Mouse (Mus musculus): Measurements from ENCODE around the gene Sgk2. TPM values are rescaled to one million over a fixed set of nuclear protein-coding genes. Genes with fewer than 3 reads are reported as not detected.
"Not testable (repeated sequence)": the region's sequence is repeated elsewhere in the genome, so short reads cannot be mapped to it uniquely, and the experiment has no call there.

Sgk2 gene
- total RNA-seq, 2 experiments from 2014 or later, result 1.3 TPM; not detected in 1

DNA sequence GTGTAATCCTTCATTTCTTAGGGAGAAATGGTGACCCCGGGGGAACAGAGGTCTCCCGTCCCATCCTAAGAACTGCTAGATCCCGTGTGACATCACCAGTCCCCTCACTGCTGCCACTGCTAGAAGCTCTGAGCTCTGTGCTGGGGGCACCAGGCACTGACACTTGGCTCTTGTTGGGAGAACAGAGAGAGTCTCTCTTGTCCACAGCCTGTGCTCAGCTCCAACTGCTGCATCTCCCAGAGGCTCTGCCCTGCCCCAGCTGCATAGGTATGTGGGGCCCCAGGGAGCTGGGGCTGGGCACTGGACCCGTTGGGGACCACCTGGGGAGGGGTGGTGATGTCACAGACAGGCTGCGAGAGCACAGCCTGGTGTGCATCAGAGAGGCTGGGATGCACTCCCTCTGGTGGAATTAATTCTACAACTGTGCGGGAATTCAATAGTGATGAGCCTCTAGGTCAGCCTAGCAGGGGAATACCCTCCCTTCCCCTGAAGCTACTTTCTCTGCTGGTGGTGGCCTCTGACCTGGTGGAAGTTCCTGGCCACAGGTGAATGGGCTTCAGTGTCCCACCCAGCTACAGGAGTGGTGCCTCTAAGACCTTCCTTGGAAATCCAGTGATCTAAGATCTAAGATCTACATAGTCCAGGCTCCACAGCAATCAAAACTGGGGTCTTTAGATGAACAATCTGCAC, 4.4 kb downstream of the Sgk2 start:
- no peak for DNase-seq

DNA sequence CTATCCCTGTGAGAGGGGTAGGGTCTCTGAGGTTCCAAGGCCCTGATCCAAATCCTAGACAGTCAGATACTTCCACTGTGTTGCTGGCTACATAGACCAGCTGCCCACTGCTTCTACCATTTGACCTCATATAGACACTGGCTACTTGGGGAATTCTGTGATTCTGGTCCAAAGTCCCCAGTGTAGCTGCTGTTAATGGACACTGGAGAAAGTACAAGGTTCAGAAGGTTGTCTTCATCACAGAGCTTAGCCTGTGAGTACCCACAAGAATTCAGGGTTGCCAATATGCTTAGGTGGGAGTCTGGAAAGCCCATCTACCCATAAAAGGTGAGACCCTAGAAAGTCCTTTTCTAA, 4.9 kb downstream of the Sgk2 start:
- no peak for DNase-seq

DNA sequence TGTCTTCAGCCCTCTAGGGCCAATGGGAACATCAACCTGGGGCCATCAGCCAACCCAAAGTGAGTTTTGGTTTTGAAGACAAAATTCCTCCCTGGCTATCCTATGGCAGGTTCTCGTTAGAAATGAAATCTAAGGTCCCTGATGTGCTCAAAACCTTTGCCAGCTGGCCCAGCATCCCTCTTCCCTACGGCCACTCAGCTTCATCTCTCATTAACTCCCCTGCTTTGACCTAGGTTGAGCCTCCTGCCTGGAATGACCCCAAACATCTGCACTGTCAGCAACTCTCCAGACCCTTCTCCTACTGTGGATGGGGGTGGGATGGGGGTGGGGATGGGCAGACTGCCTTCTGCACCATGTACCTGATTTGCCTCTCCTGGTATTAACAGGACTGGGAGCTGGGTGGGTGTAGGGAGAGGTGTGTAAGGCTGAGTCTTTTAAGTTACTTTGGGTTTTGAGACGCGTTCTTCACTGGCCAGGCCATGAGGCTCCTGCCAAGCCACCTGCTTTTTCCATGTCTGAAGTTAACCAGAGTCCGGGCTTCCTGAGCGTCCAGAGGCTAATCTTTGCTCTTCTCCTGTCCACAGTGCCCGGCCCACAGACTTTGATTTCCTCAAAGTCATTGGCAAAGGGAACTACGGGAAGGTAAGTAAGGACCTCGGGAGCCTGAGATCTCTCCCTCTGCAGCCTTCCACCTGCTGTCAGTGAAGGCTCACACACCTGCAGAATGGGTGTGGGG, 6.9 kb downstream of the Sgk2 start:
- DNase-seq, result no peak

DNA sequence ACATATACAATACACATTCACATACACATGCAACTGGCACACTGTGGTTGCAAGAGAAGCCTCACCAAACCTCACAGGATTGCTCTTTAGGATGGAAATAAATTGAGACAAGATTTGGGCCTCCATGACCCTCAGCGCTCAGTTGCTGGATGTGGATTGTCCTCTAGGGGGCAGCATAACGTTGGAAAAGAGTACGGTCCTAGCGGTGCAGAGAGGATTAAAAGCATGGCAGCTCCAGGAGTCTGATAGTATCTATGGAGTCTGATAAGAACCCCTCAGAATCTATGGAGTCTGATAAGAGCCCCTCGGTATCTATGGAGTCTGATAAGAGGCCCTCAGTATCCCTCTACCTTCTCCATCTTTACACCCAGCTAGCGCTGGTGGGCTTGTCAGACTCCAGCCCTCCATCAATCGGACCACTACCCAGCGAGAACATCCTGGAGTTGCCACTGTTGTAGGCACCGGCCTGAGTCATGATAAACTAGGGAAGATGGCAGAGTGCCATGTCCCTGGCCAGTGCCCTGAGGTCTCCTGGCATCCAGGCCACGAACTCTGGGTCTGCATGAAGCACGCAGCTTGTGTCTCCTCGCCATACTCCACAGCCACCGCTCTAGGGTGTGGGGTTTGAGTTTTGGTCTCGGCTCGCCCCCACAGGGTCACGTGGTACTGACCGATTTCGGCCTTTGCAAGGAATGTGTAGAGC, 11.5 kb downstream of the Sgk2 start:
- peak; percentile 73 to 82 for DNase-seq

DNA sequence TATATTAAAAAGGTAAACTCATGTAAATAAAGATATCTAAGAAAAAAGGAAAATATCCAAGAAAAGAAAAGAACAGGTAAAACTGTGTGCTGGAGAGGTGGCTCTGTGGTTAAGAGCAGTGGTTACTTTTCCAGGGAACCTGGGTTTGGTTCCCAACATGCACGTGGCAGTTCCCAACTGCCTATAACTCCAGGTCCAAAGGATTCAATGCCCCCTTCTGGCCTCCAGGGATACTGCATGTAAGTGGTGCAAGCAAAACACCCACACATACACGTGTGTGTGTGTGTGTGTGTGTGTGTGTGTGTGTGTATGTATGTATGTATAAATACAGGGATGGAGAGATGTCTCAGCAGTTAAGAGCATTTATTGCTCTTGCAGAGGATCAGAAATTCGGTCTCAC, 12.6 kb downstream of the Sgk2 start:
- DNase-seq, result peak; percentile 68 to 70

DNA sequence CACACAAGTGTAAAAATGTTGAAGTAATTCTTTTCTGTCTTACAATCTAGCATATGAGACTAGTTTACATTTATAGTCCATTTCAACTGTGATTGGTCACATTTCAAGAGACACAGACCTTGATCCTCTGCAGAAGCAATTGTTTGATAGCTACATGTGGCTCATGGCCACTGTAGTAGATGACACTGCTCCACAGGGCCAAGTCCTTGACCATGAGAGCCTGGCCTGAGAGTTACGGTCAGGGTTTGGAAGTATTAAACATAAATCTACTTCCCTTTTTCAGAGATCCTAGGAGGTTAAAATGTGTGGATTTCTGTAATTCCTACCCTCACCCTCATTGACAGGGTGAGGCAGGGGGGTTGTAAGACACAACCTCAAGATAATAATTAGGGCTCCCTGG, 13.9 kb downstream of the Sgk2 start:
- peak; percentile 41 to 69 for DNase-seq

DNA sequence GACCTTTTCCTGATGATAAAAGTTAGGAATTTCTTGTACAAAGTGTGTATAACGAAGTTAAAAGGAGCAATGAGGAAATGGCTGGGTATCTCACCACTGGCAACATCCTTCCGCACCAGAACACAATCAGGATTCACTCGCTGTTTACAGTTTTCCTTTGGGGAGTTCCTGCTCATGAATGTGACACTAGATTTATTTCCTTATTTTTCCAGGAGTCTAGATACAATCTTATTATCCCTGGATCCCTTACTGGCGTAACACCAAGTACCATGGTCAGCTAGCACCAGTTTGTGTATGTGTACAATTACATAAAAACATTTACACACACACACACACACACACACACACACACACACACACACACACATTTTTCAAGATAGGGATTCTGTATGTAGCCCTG, 20.2 kb downstream of the Sgk2 start:
- DNase-seq, result no peak

DNA sequence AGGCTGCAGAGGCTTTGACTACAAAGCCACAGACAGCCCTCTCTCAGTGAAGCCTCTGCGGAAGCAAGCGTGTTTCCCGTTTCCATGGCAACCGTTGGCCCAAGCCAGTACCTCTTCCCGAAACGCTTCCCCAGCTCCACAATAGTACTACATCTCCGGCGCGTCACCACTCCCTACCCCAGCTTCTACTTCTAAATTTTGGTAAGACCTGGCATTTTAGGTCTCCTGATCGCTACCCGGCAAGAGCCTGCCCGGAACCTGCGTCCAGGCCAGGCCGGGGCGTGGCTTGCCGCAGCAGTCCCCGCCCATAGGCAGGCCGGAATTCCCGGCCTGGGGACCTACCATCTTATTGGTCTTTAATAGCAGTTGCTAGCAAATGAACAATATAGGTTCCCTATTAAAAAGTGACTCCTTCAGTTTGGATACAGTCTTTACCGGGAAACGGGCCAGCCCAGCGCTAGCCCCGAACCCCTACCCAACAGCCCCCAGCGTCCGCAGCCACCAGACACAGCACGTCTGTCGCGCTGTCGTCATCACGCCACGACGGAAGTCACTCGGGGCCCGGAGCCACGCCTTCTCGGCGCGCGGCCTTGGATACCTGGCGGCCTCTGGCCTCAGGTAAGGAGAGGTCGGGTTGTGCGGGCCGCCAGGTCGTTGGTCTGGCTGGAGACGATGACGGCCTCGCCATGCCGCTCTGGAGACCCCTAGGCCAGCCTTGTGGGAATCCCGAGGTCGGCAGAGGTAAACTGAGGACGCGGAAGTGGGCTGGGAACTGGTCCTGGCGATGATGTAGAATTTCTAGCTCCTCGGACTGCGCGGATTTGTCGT, 30.0 kb downstream of the Sgk2 start, which contains the start of gene Ift52:
Gene Ift52 (plus strand): TSS at position 439 of the 828 bp plus-strand sequence.
- DNase-seq, result peak; percentile 92 to 93

DNA sequence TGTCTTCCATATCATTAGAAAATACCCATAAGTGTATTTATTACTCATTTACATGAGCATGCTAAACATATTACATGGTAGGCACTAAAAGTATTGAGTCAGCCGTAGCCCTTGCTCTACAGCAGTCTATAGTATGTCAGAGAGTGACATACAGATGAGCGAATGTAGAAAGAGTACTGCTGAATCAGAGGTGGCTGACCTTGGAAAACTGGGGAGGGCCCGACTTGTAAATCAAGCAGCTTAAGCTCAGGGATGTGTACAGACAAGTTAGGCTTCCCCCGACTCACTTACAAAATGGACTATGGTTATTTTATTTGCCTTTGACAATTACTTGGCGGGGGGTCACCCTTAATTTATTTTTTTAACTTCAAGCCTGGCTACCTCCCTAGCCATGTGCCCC, 44.2 kb downstream of the Sgk2 start:
- peak in 1 of 2 experiments; percentile 28 for DNase-seq

DNA sequence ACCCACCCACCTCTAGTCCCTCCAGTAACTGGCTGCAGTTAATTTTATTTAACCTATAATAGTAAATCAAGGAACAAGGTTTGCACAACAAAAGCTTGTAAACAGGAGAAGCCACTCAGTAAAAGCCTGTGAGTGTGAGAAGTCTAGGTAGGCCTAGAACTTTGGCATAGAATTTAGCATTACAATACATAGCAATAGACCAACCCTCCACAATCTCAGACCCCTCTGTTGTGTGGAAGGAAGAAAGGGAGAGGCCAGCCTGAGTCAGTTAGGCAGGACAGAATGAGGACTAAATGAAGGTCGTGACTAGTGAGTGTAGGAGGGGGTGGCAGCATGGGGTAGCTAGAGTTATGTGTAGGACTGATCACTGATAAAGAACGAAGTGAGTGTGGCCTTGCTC, 44.6 kb downstream of the Sgk2 start:
- DNase-seq, result no peak

DNA sequence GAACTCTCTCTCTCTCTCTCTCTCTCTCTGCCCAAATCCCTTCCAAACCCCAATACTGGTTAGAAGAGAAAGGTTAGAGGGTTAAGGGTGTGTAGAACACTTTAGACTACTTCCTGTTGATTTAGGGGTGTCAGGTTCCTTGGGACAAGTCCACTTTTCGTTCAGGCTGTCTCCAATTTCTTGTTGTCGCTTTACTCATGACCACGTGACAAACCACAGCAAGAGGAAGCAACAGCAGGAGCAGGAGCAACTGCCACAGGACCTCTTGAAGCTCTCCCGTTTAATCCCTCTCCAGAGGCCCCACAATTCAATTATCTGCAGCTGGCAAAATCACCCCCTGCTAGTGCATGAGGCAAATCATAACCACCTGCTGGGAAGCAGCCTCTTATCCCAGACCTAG, 45.5 kb downstream of the Sgk2 start:
- DNase-seq, result no peak

DNA sequence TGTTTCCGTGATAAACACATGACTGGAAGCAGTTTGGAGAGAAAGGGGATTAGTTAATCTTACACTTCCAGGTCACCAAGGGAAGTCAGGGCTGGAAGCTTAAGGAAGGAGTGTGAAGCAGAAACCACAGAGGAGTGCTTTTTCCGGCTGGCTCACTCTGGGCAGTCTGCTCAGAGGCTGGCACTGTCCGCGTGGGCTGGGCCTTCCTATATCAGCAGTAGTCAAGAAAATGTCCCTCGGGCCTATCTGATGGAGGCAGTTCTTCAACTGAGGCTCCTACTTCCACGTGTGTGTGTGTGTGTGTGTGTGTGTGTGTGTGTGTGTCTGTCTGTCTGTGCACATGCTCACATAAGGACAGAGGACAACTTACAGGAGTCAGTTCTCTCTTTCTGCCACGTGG, 52.8 kb downstream of the Sgk2 start:
- no peak for DNase-seq

DNA sequence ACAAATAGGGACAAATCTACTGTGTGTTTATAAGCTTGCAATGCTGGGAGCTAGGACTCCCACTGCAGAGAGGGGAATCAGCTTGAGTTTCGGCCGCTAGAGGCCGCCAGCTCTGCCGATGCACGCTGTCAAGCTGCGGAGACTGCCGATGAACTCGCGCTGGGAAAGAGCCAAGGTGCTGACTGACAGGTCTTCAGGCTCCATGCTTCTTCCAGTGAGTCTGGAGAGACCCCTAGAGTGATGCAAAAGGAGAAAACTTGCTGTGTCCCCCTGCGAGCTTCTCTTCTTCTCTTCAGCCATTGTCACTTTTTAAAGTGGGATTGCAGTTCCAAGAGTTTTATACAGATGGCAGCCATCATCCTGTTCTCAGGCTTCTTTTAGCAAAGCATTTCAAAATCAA, 61.0 kb downstream of the Sgk2 start:
- DNase-seq, result peak; percentile 81 to 88

DNA sequence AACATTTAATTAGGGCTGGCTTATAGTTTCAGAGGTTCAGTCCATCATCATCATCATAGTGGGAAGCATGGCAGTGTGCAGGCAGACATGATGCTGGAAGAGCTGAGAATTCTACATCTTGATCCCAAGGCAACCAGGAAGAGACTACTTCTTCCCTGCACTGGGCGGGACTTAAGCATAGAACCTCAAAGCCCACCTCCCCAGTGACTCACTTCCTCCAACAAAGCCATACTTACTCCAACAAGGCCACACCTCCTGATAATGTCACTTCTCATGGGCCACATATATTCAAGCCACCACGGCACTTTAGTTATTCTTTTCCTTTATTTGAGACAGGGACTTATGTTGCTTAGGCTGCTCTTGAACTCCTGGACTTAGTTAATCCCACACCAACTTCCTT, 62.0 kb downstream of the Sgk2 start:
- DNase-seq, result no peak

DNA sequence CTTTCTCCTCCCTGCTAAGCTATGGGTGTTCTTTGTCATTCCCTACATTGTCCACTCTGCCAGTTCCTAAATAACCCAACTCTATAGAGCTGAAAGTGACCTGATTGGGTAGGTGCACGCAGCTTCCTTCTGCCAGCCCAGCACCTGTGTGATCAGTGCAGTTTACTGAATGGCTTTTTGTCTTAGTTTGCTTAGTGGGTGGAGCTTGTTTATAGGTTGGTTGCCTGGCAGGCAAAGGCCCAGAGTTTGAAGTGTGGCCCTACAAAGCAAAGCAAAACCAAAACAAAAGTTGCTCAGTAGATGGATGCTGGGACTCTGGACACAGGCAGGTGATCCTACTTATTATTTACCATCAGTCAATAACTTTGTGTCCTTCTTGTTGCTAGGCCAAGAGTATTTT, 64.6 kb downstream of the Sgk2 start:
- no peak for DNase-seq

DNA sequence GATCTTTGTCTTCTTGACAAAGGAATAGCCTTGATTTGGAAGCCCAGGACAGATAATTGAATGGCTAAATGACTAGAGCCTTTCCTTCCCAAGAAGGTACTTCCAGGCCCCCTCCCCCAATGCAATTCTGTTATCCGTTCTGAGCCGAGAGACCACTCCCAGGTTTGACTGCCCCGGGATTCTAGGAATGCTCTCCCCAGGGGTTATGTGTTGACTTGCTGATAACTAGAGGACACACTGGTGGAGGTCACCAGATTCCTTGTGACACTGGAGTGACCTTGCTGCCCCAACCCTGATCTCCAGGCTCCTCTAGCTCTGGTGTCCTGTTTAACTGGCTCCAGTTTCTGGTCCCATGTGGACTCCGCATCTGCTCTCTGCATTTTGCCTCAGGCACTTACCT, 65.0 kb downstream of the Sgk2 start:
- DNase-seq, result no peak

DNA sequence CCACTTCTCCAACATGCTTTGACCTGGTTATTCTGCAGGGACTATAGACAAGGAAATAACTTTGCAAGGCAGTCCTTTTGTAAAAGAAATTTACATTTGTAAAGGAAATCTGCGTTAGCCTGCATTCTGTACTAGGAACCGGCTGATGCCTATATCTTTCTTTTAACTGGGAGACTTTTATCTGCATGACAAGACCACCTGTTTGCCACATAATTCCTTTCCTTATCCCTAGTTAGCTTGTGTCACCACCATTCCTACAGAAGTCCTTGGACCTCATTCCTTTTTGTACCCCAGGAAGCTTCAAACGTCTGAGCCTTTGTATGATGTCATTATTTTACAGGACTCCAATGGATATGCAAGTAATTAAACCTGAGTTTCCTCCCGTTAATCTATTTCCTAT, 65.7 kb downstream of the Sgk2 start:
- DNase-seq, result no peak

DNA sequence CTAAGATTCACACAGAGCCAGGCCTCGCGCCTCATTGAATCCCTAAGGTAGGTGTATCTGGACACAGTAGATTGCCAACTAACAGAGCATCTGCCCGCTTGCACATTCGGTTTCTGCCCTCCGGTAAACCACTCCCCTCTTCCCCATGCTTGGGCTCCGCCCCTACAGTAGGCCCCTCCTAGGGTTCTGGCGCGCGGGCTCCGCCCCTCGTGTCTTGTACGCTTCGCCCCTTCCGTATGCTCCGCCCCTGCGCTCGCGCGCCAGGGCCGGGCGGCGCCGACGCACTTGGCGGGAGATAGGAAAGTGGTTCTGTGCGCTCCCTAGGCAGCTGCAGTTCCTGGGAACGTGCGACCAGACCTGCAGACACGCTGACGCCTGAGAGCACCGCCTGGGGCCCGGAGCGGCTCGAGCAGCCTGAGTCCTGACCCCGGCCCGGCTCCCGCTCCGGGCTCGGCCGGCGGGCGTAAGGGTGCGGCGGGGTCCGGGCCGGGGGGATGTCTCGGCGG, 67.3 kb downstream of the Sgk2 start, which contains the start of gene Mybl2:
Gene Mybl2 (plus strand): TSS at position 353 of the 506 bp plus-strand sequence.
- peak; percentile 97 for DNase-seq

DNA sequence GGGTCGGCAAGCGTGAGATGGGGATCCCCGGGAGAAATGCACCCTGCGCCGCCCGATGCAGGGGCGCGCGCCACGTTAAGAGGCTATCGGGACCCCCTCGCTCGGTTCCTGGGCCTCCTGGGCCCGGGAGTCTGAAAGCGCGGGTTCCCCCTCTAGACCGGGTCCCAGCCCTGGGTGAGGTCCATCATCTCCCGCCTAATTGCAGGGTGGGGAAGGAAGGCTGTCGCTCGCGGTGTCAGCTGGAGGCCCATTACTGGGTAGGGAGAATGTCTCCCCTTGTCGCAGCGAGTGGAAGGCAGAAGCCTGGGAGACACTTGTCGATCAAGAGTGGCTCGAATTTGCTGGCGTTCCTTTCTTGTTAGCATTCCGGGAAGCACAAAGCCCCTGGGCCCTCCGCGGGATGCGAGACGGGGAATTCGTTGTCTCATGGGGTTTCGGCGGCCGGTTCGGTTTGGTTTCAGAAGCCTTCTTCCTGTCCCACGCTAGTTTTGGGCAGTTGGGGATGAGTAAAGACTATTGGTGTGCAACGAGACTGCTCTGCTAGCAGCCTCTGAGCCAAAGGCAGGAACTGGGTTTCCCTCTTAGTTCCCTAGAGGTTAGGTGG, 67.9 kb downstream of the Sgk2 start:
- DNase-seq, result no peak

DNA sequence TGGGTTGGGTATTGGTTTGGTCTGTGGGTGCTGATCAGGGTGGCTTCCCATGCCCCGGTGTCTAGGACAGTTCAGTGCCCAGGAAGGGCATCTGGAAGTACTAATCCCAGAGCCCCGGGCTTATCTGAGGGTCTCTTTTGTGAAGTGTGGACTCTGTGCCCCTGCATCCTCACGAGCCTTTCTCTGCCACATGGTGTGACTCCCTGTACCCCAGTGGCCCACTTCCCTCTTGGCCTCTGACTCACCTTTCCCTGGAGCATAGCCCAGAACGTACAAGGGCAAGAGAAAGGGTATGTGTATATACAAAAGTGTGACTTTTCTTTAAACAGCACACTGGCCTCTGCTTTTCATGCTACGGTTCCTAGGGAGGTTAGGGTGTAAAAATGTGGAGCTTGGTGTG, 68.6 kb downstream of the Sgk2 start:
- DNase-seq, result peak; percentile 72 to 83

DNA sequence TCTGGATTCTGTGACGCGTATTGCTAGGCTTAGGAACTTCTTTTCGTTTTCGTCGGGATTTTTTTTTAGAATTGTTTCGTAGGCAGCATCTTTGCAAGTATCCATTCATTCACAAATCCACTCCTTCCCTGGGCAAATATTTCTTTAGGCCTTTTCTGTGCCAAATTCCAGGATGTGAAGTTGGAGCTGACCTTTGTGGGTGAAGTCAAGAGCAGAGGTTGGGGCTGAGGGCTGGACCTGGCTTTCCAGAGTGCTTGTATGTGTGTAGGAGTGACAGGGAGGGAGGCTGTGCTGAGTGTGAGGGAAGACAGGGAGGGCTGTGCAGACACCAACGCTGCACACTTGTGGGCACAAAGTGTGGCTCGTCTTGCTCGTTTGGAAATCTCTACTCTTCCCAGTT, 69.5 kb downstream of the Sgk2 start:
- no peak for DNase-seq

DNA sequence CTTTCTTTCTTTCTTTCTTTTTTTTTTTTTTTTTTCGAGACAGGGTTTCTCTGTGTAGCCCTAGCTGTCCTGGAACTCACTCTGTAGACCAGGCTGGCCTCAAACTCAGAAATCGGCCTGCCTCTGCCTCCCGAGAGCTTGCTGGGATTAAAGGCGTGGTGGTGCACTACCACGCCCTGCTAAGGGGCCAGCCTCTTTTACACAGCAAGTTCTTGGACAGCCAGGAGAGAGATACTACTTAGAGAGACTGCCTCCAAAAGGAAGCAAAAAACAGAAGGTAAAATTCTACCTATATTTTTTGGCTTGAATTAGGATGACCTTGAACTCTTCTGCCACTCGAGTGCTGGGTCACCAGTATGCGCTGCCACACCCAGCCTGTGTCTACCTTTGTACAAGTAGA, 71.9 kb downstream of the Sgk2 start:
- DNase-seq, result not testable (repeated sequence)

All from adrenal gland, postnatal 36 days (tissue).